Mouse (Mus musculus): ENCODE measurements around the gene Pdx1. TPM values are rescaled to one million over a fixed set of nuclear protein-coding genes. Genes with fewer than 3 reads are reported as not detected.

Gene Pdx1
- polyA plus RNA-seq, 1 experiment: 0.32 TPM

DNA sequence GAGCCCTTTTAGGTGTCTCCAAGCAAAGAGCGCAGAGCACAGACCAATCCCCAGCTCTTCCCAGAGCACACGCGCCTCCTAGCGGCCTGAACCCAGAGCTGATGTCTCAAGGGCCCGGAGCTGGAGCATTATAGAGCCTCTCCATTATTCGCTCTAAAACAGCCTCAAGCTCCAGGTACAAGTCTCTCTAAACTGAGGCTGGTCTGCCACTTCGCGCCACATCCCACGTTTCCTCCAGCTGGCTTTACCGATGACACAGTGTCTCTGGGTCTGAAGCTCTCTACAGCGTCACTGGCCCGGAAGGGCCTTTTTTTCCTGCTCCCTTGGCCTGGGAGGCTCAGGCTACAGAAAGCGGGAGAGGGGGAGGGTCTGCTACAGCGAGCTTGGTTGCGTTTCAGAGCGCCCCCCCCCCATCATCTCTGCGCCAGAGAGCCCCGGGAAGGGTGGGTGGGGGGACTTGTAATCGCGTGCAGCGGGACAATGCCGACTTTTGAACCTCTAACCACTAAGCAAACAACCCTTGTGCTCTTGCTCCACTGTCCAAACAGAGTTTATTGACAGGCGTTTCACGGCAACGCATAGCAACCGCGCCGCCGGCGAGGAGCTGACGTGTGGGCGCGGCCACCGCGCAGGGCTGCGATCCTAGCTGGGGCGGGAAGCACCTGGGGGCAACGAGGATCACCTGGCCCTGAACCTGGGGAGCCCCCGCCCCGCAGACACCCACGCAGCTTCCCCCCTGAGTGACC lies 29.7 kb downstream of the Pdx1 start:
- peak overlapping the region; percentile 91 for H3K27ac ChIP-seq (ENCODE audit: insufficient read depth, low read depth, low read length)
- TF ChIP-seq CTCF (IDR thresholded peaks at IDR 0.05; ENCODE audit: extremely low read depth, insufficient read length, insufficient replicate concordance, low read depth, low read length) (peak; percentile 77), POLR2A (IDR thresholded peaks at IDR 0.05; ENCODE audit: low read depth, low read length) (no peak; the same call in 1 of the 2 replicates)

DNA sequence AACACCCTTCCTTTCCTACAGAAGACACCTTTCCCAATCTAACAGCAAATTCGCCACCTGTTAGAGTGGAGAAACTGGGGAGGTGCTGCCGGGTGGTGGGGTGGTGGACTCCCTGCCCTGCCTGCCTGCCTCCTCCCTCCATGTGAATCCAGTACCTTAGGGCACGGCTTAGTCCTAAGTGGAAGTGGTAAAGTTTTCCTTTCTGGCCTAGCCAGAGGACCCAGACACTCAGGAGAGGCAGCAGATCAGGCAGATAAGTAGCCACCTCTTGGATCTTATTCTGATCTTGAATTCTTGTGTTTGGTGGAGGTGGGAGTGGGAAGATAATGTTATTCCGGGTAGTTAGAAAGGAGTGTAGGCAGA lies 30.2 kb downstream of the Pdx1 start:
- WGBS: 3% methylated on average over 4 of the region's 4 CpGs
- peak overlapping the region; percentile 51 for H3K4me3 ChIP-seq (ENCODE audit: low read depth, low read length)
- H3K27ac ChIP-seq (ENCODE audit: insufficient read depth, low read depth, low read length): peak overlapping the region; percentile 91
- no peaks in the 10 kb centered on the region for H3K27me3 ChIP-seq (ENCODE audit: control insufficient read depth, insufficient read depth, low read length)
- TF ChIP-seq CTCF (IDR thresholded peaks at IDR 0.05; ENCODE audit: extremely low read depth, insufficient read length, insufficient replicate concordance, low read depth, low read length): no peak
- no peak for TF ChIP-seq POLR2A (IDR thresholded peaks at IDR 0.05; ENCODE audit: low read depth, low read length)
- H3K36me3 ChIP-seq (ENCODE audit: control insufficient read depth, insufficient read depth, low read length): peaks cover 32% of the 10 kb centered on the region
- H3K4me1 ChIP-seq (ENCODE audit: control insufficient read depth, insufficient read depth, insufficient read length, low read length): peaks cover 4% of the 10 kb centered on the region

More for the DNA sequence above, 29.7 kb downstream of the Pdx1 start:
- Histone ChIP-seq H3K4me1 (ENCODE audit: control insufficient read depth, insufficient read depth, insufficient read length, low read length) (peaks cover 4% of the 10 kb centered on the region), H3K27me3 (ENCODE audit: control insufficient read depth, insufficient read depth, low read length) (no peaks in the 10 kb centered on the region), H3K4me3 (ENCODE audit: low read depth, low read length) (peak overlapping the region; percentile 51), H3K36me3 (ENCODE audit: control insufficient read depth, insufficient read depth, low read length) (peaks cover 29% of the 10 kb centered on the region)
- 2% methylated on average over 41 of the region's 41 CpGs for WGBS

DNA sequence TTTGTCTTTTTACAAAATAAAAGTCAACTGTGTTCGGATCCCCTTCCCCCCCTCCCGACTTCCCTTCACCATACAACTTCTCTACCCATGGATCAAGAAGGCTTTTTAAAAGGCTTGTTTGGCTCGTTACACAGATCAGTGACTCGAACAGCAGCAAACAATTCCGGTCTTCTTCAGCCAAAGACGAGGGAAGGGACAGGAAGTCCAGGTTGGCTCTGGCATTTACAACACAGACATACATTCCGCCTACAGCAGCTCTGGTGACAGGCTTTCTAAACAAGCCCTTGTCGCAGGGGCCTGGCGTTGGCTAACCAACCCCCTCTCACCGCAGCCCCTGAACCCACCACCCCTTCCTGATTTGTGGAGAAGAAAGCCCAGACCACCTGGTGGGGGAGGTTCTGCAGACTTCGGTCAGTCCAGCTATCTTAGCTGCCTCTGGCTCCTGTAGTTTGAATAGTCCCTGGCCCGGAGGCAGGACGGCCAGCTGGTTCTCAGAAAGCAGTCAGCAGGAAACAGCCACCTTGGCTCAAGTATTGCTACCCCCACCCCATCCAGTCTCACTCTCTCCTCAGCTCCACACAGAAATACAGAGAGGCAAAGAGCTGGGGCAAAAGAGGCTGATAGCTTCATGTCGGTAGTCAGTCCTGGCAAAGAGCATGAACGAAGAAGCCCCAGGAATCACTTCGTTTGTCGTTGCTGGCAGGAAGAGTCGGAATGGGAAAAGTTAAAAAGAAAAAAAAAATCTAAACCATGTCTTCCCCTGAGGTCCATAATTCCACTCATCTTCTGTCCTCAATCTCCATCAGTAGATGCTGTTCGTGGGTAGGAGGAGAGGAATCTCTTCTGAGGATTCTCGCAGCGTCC lies 31.4 kb downstream of the Pdx1 start:
- peak overlapping the region; percentile 83 for H3K27ac ChIP-seq (ENCODE audit: insufficient read depth, low read depth, low read length)
- peaks cover 35% of the 10 kb centered on the region for H3K36me3 ChIP-seq (ENCODE audit: control insufficient read depth, insufficient read depth, low read length)
- H3K27me3 ChIP-seq (ENCODE audit: control insufficient read depth, insufficient read depth, low read length): no peaks in the 10 kb centered on the region
- 2% methylated on average over 21 of the region's 21 CpGs for WGBS
- peak overlapping the region; percentile 63 for H3K4me3 ChIP-seq (ENCODE audit: low read depth, low read length)
- peaks cover 4% of the 10 kb centered on the region for H3K4me1 ChIP-seq (ENCODE audit: control insufficient read depth, insufficient read depth, insufficient read length, low read length)
- TF ChIP-seq POLR2A (IDR thresholded peaks at IDR 0.05; ENCODE audit: low read depth, low read length) (no peak), CTCF (IDR thresholded peaks at IDR 0.05; ENCODE audit: extremely low read depth, insufficient read length, insufficient replicate concordance, low read depth, low read length) (no peak)

DNA sequence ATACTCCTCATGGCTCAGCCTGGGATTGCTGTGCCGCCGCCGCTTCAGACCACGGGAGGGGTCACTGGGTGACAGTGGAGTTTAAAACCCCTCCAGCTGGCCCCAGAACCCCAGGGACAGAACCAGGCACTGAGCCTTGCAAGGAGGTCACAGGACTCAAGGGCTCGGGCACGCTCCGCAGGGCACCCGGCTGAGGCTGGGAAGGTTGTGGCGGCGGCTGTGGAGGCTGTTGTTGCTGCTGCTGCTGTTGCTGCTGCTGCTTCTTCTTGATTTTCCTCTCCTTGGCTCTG lies 32.0 kb downstream of the Pdx1 start:
- H3K27me3 ChIP-seq (ENCODE audit: control insufficient read depth, insufficient read depth, low read length): no peaks in the 10 kb centered on the region
- H3K4me1 ChIP-seq (ENCODE audit: control insufficient read depth, insufficient read depth, insufficient read length, low read length): peaks cover 4% of the 10 kb centered on the region
- H3K4me3 ChIP-seq (ENCODE audit: low read depth, low read length): peak overlapping the region; percentile 63
- H3K27ac ChIP-seq (ENCODE audit: insufficient read depth, low read depth, low read length): peak overlapping the region; percentile 83
- WGBS: 6% methylated on average over 10 of the region's 10 CpGs
- H3K36me3 ChIP-seq (ENCODE audit: control insufficient read depth, insufficient read depth, low read length): peaks cover 35% of the 10 kb centered on the region
- TF ChIP-seq CTCF (IDR thresholded peaks at IDR 0.05; ENCODE audit: extremely low read depth, insufficient read length, insufficient replicate concordance, low read depth, low read length): no peak

DNA sequence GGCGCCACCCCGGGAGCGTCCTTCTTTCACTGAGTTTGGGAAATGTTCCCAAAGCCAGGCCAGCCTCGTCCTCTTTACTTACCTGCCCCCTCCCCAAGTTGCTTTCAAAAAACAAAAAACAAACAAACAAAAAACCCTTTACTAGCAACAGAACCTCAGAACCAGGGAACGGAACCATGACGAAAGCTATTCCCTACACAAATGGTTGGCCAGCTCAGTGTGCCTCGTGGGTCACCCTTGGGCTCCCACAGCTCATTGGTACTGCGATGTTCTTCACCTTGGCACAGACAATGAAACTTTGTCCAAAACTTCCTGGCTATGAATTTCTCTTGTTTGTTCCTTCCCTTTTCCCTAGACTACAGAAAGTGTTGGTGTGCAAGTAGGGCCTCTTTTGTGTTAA lies 32.4 kb downstream of the Pdx1 start:
- Histone ChIP-seq H3K36me3 (ENCODE audit: control insufficient read depth, insufficient read depth, low read length) (peaks cover 35% of the 10 kb centered on the region), H3K4me3 (ENCODE audit: low read depth, low read length) (peak overlapping the region; percentile 63), H3K4me1 (ENCODE audit: control insufficient read depth, insufficient read depth, insufficient read length, low read length) (peaks cover 4% of the 10 kb centered on the region), H3K27me3 (ENCODE audit: control insufficient read depth, insufficient read depth, low read length) (no peaks in the 10 kb centered on the region), H3K27ac (ENCODE audit: insufficient read depth, low read depth, low read length) (peak overlapping the region; percentile 83)
- WGBS: 8% methylated on average over 8 of the region's 8 CpGs
- no peak for TF ChIP-seq CTCF (IDR thresholded peaks at IDR 0.05; ENCODE audit: extremely low read depth, insufficient read length, insufficient replicate concordance, low read depth, low read length)
- no peak for TF ChIP-seq POLR2A (IDR thresholded peaks at IDR 0.05; ENCODE audit: low read depth, low read length)

DNA sequence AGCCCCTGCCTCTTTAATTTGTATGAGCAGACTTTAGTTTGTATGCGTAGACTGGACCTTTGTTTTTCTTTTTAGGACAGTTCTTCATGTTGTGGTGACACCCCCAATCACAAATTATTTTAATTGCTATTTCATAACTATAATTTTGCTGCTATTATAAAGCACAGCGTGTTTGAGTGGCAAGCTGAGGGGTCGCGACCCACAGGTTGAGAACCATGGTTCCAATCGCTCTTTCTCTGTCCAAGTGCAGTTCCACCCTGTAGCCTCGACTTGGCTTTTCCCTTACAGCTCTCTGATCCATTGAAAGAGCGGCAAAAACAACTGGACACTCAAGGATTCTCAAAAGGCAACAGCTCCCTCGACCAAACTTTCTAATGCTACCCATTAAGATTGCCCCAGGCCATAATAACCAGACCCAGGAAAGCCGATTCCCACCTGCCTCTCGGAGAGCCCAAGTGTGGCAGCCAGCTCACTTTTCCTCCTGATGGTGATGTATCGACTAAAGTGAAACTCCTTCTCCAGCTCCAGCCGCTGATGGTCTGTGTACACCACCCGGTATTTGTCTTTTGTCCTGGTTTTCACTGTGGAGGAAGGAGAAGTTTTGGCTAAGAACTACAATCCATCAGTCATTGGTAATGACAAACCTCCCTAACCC lies 33.1 kb downstream of the Pdx1 start:
- H3K27ac ChIP-seq (ENCODE audit: insufficient read depth, low read depth, low read length): peak overlapping the region; percentile 83
- peak overlapping the region; percentile 61 for H3K4me3 ChIP-seq (ENCODE audit: low read depth, low read length)
- peaks cover 34% of the 10 kb centered on the region for H3K36me3 ChIP-seq (ENCODE audit: control insufficient read depth, insufficient read depth, low read length)
- 9% methylated on average over 13 of the region's 13 CpGs for WGBS
- no peak for TF ChIP-seq POLR2A (IDR thresholded peaks at IDR 0.05; ENCODE audit: low read depth, low read length)
- TF ChIP-seq CTCF (IDR thresholded peaks at IDR 0.05; ENCODE audit: extremely low read depth, insufficient read length, insufficient replicate concordance, low read depth, low read length): no peak
- H3K4me1 ChIP-seq (ENCODE audit: control insufficient read depth, insufficient read depth, insufficient read length, low read length): peaks cover 4% of the 10 kb centered on the region
- H3K27me3 ChIP-seq (ENCODE audit: control insufficient read depth, insufficient read depth, low read length): no peaks in the 10 kb centered on the region

All from small intestine, adult 2 months (tissue).